Mouse (Mus musculus): ENCODE results near the gene Ate1.

- TF ChIP-seq CTCF (conservative IDR thresholded peaks at IDR 0.05; ENCODE audit: insufficient read depth, insufficient read length, low read depth, low read length) = no peak
- no peak for TF ChIP-seq POLR2A (IDR thresholded peaks at IDR 0.05; ENCODE audit: low read depth, low read length)
Observed at GRCm38 (mm10) chr7:130547635-130548175, 27.5 kb upstream of the Ate1 start.
